Mouse (Mus musculus): Measurements from ENCODE around the gene Haus7. TPM values are rescaled to one million over a fixed set of nuclear protein-coding genes. Genes with fewer than 3 reads are reported as not detected.
A peak's percentile ranks its signal among the peaks of the same experiment; 100 is the strongest.
"Not testable (repeated sequence)": the region's sequence is repeated elsewhere in the genome, so short reads cannot be mapped to it uniquely, and the experiment has no call there.

Haus7 gene
- polyA plus RNA-seq (2015; fragmentation: Nextera tagmentation; extraction: Ambion mirVana) = 56.5 and 58.7 TPM in 2 replicates

DNA sequence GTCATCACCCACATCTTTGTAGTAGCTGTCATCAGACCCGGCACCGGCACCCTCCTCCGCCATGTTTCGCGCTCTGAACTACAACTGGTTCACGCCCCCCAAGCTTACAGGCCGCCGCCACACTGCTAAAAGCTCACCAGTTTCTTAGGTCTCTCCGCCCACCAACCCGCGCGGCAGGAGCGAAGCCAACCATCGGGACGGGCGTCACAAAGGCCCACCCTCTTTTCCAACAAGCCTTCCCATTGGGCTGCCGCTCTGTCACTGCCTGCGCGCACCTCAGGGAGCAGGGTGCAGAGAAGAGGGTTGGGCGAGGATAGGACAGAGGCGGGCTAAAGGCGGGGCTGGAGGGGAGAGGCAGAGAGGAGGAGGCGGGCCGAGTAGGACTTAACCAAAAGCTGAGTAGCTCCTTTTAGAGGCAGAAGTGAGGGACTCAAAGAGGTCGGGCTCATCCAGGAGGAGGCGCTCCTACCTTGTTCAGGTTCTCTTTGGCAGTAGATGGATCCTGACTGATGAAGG, at the start of gene Haus7:
Gene Haus7 (minus strand): TSS at position 168 of the 516 bp plus-strand sequence.
- Histone ChIP-seq H3K4me2 (replicated peaks) (peak within 1 kb of the TSS; percentile 56), H3K4me3 (replicated peaks) (peak within 1 kb of the TSS; percentile 53), H3K27me3 (no peaks in the 10 kb centered on the region), H3K36me3 (no peaks in the 10 kb centered on the region), H3K4me1 (no peaks in the 10 kb centered on the region), H3K9me3 (replicated peaks) (no peaks in the 10 kb centered on the region), H3K27ac (replicated peaks) (no peak within 1 kb of the TSS; the same call in 1 of the 2 replicates), H3K9ac (peak within 1 kb of the TSS; percentile 33; the same call in 1 of the 2 replicates)
- ATAC-seq (ENCODE audit: insufficient number of reproducible peaks, low FRiP score, low TSS enrichment, low read depth) = peak; percentile 100
- WGBS = 11% methylated on average over 26 of the region's 26 CpGs

DNA sequence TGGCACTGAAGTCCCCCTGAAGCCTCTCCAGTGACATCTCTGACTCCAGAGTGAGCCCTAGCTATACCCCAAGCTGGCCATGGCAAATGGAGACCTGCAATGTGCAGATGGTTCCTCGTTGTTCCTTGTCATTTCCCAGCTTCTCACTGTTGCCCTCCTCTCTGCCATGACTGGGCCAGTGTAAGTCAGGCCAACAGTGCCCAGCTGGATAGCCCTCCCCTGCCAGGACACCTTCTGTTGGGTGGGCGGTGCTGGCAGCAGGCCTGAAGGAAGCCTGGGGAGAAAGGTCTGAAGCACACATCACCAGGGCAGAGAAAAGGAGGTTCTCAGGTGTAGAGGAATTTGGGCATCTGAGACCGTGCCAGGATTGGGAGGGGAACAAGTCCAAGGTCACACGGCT, 47.7 kb upstream of the Haus7 start:
- 66% methylated on average over 4 of the region's 4 CpGs for WGBS
- no peak overlapping the region for H3K4me2 ChIP-seq (replicated peaks)
- H3K9ac ChIP-seq = no peak overlapping the region
- H3K27me3 ChIP-seq = peaks cover 42% of the 10 kb centered on the region
- H3K9me3 ChIP-seq (replicated peaks) = no peaks in the 10 kb centered on the region
- no peak overlapping the region for H3K27ac ChIP-seq (replicated peaks)
- no peak overlapping the region for H3K4me3 ChIP-seq (replicated peaks)
- no peak for ATAC-seq (ENCODE audit: insufficient number of reproducible peaks, low FRiP score, low TSS enrichment, low read depth)
- H3K36me3 ChIP-seq = no peaks in the 10 kb centered on the region
- H3K4me1 ChIP-seq = peaks cover 6% of the 10 kb centered on the region; the same call in 1 of the 2 replicates

DNA sequence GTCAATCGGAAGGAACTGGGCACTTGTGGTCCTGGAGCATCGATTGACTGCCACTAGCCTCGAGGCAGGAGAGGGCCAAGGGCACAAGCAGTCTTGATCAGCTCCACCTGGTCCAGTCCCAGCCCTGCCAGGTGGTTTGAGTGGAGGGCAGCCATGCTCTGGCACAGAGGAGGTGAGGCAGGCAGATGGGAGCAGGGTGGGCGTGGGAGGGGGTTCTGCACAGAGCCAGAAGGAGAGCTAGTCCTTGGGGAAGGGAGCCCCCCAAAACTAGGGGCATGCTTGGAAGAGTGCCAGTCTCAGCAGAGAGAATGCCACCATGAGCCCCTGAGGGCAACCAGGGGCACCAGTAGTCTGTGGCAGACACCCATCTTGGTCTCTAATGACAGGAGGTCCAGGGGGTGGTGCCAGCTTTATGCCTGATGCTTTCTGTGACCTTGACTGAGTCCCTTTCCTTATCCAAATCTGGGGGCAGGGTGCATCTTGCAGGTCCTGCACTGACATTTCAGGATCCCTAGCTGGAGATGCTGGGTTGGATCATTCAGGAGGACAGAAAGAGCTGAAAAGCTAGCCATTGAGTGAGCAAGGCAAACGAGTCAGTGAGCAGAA, 46.4 kb upstream of the Haus7 start:
- H3K4me3 ChIP-seq (replicated peaks) = no peak overlapping the region
- peaks cover 6% of the 10 kb centered on the region; the same call in 1 of the 2 replicates for H3K4me1 ChIP-seq
- H3K36me3 ChIP-seq = no peaks in the 10 kb centered on the region
- no peak for ATAC-seq (ENCODE audit: insufficient number of reproducible peaks, low FRiP score, low TSS enrichment, low read depth)
- peaks cover 46% of the 10 kb centered on the region for H3K27me3 ChIP-seq
- 72% methylated on average over 5 of the region's 5 CpGs for WGBS
- H3K9me3 ChIP-seq (replicated peaks) = no peaks in the 10 kb centered on the region
- H3K4me2 ChIP-seq (replicated peaks) = no peak overlapping the region
- no peak overlapping the region for H3K9ac ChIP-seq
- H3K27ac ChIP-seq (replicated peaks) = no peak overlapping the region

GRCm38 (mm10) chrX:73496746-73497145, 37.9 kb upstream of the Haus7 start:
- Histone ChIP-seq H3K36me3 (0 out of 2 replicates have a peak, but pooled peaks cover 5% of the 10 kb centered on the region), H3K27me3 (peaks cover 5% of the 10 kb centered on the region), H3K4me2 (replicated peaks) (no peak overlapping the region), H3K4me3 (replicated peaks) (no peak overlapping the region), H3K27ac (replicated peaks) (no peak overlapping the region), H3K9me3 (replicated peaks) (no peaks in the 10 kb centered on the region), H3K4me1 (no peaks in the 10 kb centered on the region), H3K9ac (no peak overlapping the region)
- WGBS = 76% methylated on average over 4 of the region's 4 CpGs
- ATAC-seq (ENCODE audit: insufficient number of reproducible peaks, low FRiP score, low TSS enrichment, low read depth) = peak; percentile 43; the same call in 1 of the 2 replicates

- peaks cover 16% of the 10 kb centered on the region for H3K4me1 ChIP-seq
- H3K9ac ChIP-seq; H3K4me2 ChIP-seq (replicated peaks); ATAC-seq (ENCODE audit: insufficient number of reproducible peaks, low FRiP score, low TSS enrichment, low read depth); H3K27ac ChIP-seq (replicated peaks); H3K36me3 ChIP-seq; H3K9me3 ChIP-seq (replicated peaks); H3K27me3 ChIP-seq; H3K4me3 ChIP-seq (replicated peaks): not testable (repeated sequence)
- 10% methylated on average over 1 of the region's 2 CpGs for WGBS
These were observed 34.7 kb upstream of the Haus7 start for GRCm38 (mm10) chrX:73493567-73493966.

- H3K4me1 ChIP-seq = peaks cover 21% of the 10 kb centered on the region
- H3K36me3 ChIP-seq = 0 out of 2 replicates have a peak, but pooled peaks cover 5% of the 10 kb centered on the region
- 84% methylated on average over 3 of the region's 3 CpGs for WGBS
- H3K4me3 ChIP-seq (replicated peaks) = no peak overlapping the region
- no peak overlapping the region for H3K27ac ChIP-seq (replicated peaks)
- no peaks in the 10 kb centered on the region for H3K27me3 ChIP-seq
- no peaks in the 10 kb centered on the region for H3K9me3 ChIP-seq (replicated peaks)
- ATAC-seq (ENCODE audit: insufficient number of reproducible peaks, low FRiP score, low TSS enrichment, low read depth) = no peak
- H3K9ac ChIP-seq = no peak overlapping the region
- H3K4me2 ChIP-seq (replicated peaks) = no peak overlapping the region
These were observed 32.0 kb upstream of the Haus7 start for GRCm38 (mm10) chrX:73490804-73491203.

- 35% methylated on average over 4 of the region's 4 CpGs for WGBS
- 0 out of 2 replicates have a peak, but pooled peaks have one; percentile 36 for ATAC-seq (ENCODE audit: insufficient number of reproducible peaks, low FRiP score, low TSS enrichment, low read depth)
- H3K4me2 ChIP-seq (replicated peaks) = no peak overlapping the region
- H3K9me3 ChIP-seq (replicated peaks) = no peaks in the 10 kb centered on the region
- no peak overlapping the region for H3K4me3 ChIP-seq (replicated peaks)
- H3K27me3 ChIP-seq = no peaks in the 10 kb centered on the region
- H3K27ac ChIP-seq (replicated peaks) = peak overlapping the region; percentile 22; the same call in 1 of the 2 replicates
- 0 out of 2 replicates have a peak, but pooled peaks cover 5% of the 10 kb centered on the region for H3K36me3 ChIP-seq
- peaks cover 23% of the 10 kb centered on the region for H3K4me1 ChIP-seq
- H3K9ac ChIP-seq = no peak overlapping the region
These were observed 31.3 kb upstream of the Haus7 start for GRCm38 (mm10) chrX:73490186-73490585.

DNA sequence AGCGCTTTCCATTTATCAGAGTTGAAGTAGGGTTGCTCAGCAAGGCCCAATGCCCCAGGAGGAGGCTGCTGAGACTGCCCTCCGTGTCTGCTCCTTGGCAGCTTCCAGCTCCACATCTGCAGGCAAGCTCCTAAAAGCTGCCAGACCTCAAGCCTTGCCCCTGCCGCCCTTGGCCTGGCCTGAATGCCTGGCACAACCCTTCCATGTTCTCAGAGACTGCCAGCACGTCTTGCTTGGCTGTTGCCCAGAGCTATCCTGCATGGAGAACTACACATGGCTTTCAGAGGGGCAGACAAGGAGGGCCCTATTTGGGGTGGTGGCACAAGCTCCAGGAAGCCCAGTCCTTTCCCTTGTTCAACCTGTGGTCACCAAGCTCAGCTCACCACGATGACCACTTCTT, 28.1 kb upstream of the Haus7 start:
- Histone ChIP-seq H3K4me2 (replicated peaks) (peak overlapping the region; percentile 51), H3K9ac (no peak overlapping the region), H3K27ac (replicated peaks) (peak overlapping the region; percentile 48; the same call in 1 of the 2 replicates), H3K4me1 (peaks cover 23% of the 10 kb centered on the region), H3K9me3 (replicated peaks) (no peaks in the 10 kb centered on the region), H3K4me3 (replicated peaks) (0 out of 2 replicates have a peak overlapping the region, but pooled peaks have one; percentile 1), H3K27me3 (no peaks in the 10 kb centered on the region), H3K36me3 (no peaks in the 10 kb centered on the region)
- 59% methylated on average over 5 of the region's 5 CpGs for WGBS
- ATAC-seq (ENCODE audit: insufficient number of reproducible peaks, low FRiP score, low TSS enrichment, low read depth) = no peak

DNA sequence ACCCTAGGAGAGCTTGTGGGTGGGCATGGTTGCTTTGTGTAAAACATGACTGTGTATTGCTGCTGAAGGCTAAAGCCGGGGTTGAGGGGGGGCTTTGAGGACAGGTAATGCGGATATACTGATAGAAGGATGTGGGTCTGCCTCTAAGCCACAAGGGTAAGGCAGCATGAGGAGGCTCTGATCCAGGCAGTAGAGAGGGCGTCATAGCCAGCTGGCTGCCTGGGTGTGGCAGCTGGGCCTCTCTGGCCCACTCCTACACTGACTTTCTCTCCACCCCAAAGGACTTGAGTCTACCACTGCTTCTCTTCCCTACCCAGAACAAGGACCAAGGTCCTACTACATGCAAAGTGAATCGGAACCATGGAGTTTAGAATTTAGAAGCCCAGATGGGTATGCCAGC, 26.0 kb upstream of the Haus7 start:
- peaks cover 6% of the 10 kb centered on the region; the same call in 1 of the 2 replicates for H3K27me3 ChIP-seq

GRCm38 (mm10) chrX:73484076-73484475, 25.2 kb upstream of the Haus7 start:
- Histone ChIP-seq H3K27me3 (peaks cover 6% of the 10 kb centered on the region; the same call in 1 of the 2 replicates), H3K4me1 (peaks cover 25% of the 10 kb centered on the region), H3K27ac (replicated peaks) (peak overlapping the region; percentile 85), H3K9ac (peak overlapping the region; percentile 28; the same call in 1 of the 2 replicates), H3K4me3 (replicated peaks) (peak overlapping the region; percentile 43), H3K36me3 (no peaks in the 10 kb centered on the region), H3K4me2 (replicated peaks) (peak overlapping the region; percentile 51), H3K9me3 (replicated peaks) (no peaks in the 10 kb centered on the region)
- 27% methylated on average over 1 of the region's 1 CpGs for WGBS
- ATAC-seq (ENCODE audit: insufficient number of reproducible peaks, low FRiP score, low TSS enrichment, low read depth) = no peak

More for the DNA sequence above, 26.0 kb upstream of the Haus7 start:
- ATAC-seq (ENCODE audit: insufficient number of reproducible peaks, low FRiP score, low TSS enrichment, low read depth) = no peak
- WGBS = 75% methylated on average over 4 of the region's 4 CpGs
- no peaks in the 10 kb centered on the region for H3K9me3 ChIP-seq (replicated peaks)
- H3K27ac ChIP-seq (replicated peaks) = peak overlapping the region; percentile 45; the same call in 1 of the 2 replicates
- peaks cover 29% of the 10 kb centered on the region for H3K4me1 ChIP-seq
- H3K4me3 ChIP-seq (replicated peaks) = peak overlapping the region; percentile 43
- no peaks in the 10 kb centered on the region for H3K36me3 ChIP-seq
- H3K4me2 ChIP-seq (replicated peaks) = peak overlapping the region; percentile 51
- no peak overlapping the region for H3K9ac ChIP-seq

GRCm38 (mm10) chrX:73483484-73483810, 24.6 kb upstream of the Haus7 start, which contains the start of gene Bgn:
Gene Bgn (plus strand): TSS chrX:73483602.
- no peaks in the 10 kb centered on the region for H3K9me3 ChIP-seq (replicated peaks)
- no peaks in the 10 kb centered on the region for H3K36me3 ChIP-seq
- H3K27me3 ChIP-seq = peaks cover 6% of the 10 kb centered on the region; the same call in 1 of the 2 replicates
- peak within 1 kb of the TSS; percentile 43 for H3K4me3 ChIP-seq (replicated peaks)
- H3K4me2 ChIP-seq (replicated peaks) = peak within 1 kb of the TSS; percentile 51
- H3K9ac ChIP-seq = peak within 1 kb of the TSS; percentile 28; the same call in 1 of the 2 replicates
- peak; percentile 69; the same call in 1 of the 2 replicates for ATAC-seq (ENCODE audit: insufficient number of reproducible peaks, low FRiP score, low TSS enrichment, low read depth)
- WGBS = 21% methylated on average over 13 of the region's 14 CpGs
- H3K27ac ChIP-seq (replicated peaks) = peak within 1 kb of the TSS; percentile 85
- peaks cover 25% of the 10 kb centered on the region for H3K4me1 ChIP-seq

All from embryonic facial prominence, embryonic 15.5 days (tissue).